Mouse (Mus musculus): ENCODE results near the gene H2-DMb1. TPM values are rescaled to one million over a fixed set of nuclear protein-coding genes. Genes with fewer than 3 reads are reported as not detected.

The H2-DMb1 gene
- polyA plus RNA-seq, 1 experiment from 2014 or later: 4.0 TPM

GRCm38 (mm10) chr17:34207456-34207855 lies 54.6 kb downstream of the H2-DMb1 start:
- H3K9ac ChIP-seq (ENCODE audit: low read length): no peak overlapping the region
- peaks cover 11% of the 10 kb centered on the region; the same call in 1 of the 2 replicates for H3K4me1 ChIP-seq (ENCODE audit: control insufficient read depth, insufficient read depth, low read length)
- 44% methylated on average over 3 of the region's 3 CpGs for WGBS
- peaks cover 6% of the 10 kb centered on the region for H3K9me3 ChIP-seq (replicated peaks; ENCODE audit: control insufficient read depth, low read length)
- H3K27ac ChIP-seq (ENCODE audit: low read length): no peak overlapping the region
- no peak overlapping the region for H3K4me3 ChIP-seq (ENCODE audit: low read length)
- ATAC-seq (replicated peaks; ENCODE audit: extremely low read depth, insufficient read depth, low FRiP score): no peak
- peaks cover 16% of the 10 kb centered on the region for H3K27me3 ChIP-seq (ENCODE audit: control insufficient read depth, insufficient read depth, low read length)
- 0 out of 2 replicates have a peak, but pooled peaks cover 4% of the 10 kb centered on the region for H3K36me3 ChIP-seq (ENCODE audit: control insufficient read depth, insufficient read depth)
- no peak overlapping the region for H3K4me2 ChIP-seq (ENCODE audit: low read depth, low read length)

DNA sequence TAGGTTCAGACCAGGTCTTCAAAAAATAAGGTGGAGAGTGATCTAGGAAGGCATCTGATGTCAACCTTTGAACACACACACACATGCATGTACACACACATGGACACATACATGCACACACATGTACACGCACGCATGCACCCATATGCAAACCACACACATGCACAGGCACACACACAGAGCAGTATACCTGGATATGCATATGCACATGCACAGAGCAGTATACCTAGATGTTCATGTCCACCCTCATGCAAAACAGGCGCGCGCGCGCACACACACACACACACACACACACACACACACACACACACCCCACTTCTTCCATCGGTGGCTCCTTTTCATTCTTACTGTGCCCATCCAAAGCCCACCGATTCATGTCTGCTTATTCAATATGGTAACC lies 55.0 kb downstream of the H2-DMb1 start:
- Histone ChIP-seq H3K9ac (ENCODE audit: low read length) (no peak overlapping the region), H3K4me1 (ENCODE audit: control insufficient read depth, insufficient read depth, low read length) (peaks cover 11% of the 10 kb centered on the region; the same call in 1 of the 2 replicates), H3K36me3 (ENCODE audit: control insufficient read depth, insufficient read depth) (0 out of 2 replicates have a peak, but pooled peaks cover 4% of the 10 kb centered on the region), H3K4me3 (ENCODE audit: low read length) (no peak overlapping the region), H3K27me3 (ENCODE audit: control insufficient read depth, insufficient read depth, low read length) (peaks cover 19% of the 10 kb centered on the region), H3K9me3 (replicated peaks; ENCODE audit: control insufficient read depth, low read length) (peaks cover 6% of the 10 kb centered on the region), H3K27ac (ENCODE audit: low read length) (no peak overlapping the region), H3K4me2 (ENCODE audit: low read depth, low read length) (no peak overlapping the region)
- ATAC-seq (replicated peaks; ENCODE audit: extremely low read depth, insufficient read depth, low FRiP score): no peak
- 98% methylated on average over 9 of the region's 9 CpGs for WGBS

GRCm38 (mm10) chr17:34208421-34208820 lies 55.5 kb downstream of the H2-DMb1 start:
- WGBS: 19% methylated on average over 10 of the region's 10 CpGs

DNA sequence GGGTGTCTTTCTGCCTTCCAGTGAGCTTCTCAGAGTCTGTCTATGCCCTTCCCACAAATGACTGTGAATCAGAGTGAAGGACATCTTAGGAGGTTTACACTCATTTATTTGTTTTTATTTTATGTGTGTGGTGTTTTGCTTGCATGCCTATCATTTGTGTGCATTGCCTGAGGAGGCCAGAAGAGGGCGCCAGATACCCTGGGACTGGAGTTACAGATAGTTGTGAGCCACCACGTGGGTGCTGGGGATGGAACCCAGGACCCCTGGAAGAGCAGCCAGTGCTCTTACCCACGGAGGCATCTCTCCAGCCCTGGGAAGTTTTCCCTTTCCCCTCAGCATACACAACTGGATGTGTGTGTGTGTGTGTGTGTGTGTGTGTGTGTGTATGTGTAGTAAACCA lies 56.8 kb downstream of the H2-DMb1 start:
- Histone ChIP-seq H3K36me3 (ENCODE audit: control insufficient read depth, insufficient read depth) (0 out of 2 replicates have a peak, but pooled peaks cover 4% of the 10 kb centered on the region), H3K27ac (ENCODE audit: low read length) (peak overlapping the region; percentile 27; the same call in 1 of the 2 replicates), H3K9me3 (replicated peaks; ENCODE audit: control insufficient read depth, low read length) (peaks cover 6% of the 10 kb centered on the region), H3K4me1 (ENCODE audit: control insufficient read depth, insufficient read depth, low read length) (peaks cover 7% of the 10 kb centered on the region; the same call in 1 of the 2 replicates), H3K4me3 (ENCODE audit: low read length) (no peak overlapping the region), H3K9ac (ENCODE audit: low read length) (no peak overlapping the region), H3K4me2 (ENCODE audit: low read depth, low read length) (no peak overlapping the region), H3K27me3 (ENCODE audit: control insufficient read depth, insufficient read depth, low read length) (peaks cover 32% of the 10 kb centered on the region)
- 47% methylated on average over 3 of the region's 3 CpGs for WGBS
- ATAC-seq (replicated peaks; ENCODE audit: extremely low read depth, insufficient read depth, low FRiP score): no peak

More at GRCm38 (mm10) chr17:34208421-34208820, 55.5 kb downstream of the H2-DMb1 start:
- Histone ChIP-seq H3K4me1 (ENCODE audit: control insufficient read depth, insufficient read depth, low read length) (peaks cover 11% of the 10 kb centered on the region; the same call in 1 of the 2 replicates), H3K36me3 (ENCODE audit: control insufficient read depth, insufficient read depth) (0 out of 2 replicates have a peak, but pooled peaks cover 4% of the 10 kb centered on the region), H3K4me2 (ENCODE audit: low read depth, low read length) (no peak overlapping the region), H3K27me3 (ENCODE audit: control insufficient read depth, insufficient read depth, low read length) (peaks cover 23% of the 10 kb centered on the region), H3K9me3 (replicated peaks; ENCODE audit: control insufficient read depth, low read length) (peaks cover 6% of the 10 kb centered on the region), H3K4me3 (ENCODE audit: low read length) (no peak overlapping the region; the same call in 1 of the 2 replicates), H3K27ac (ENCODE audit: low read length) (no peak overlapping the region), H3K9ac (ENCODE audit: low read length) (no peak overlapping the region)
- no peak for ATAC-seq (replicated peaks; ENCODE audit: extremely low read depth, insufficient read depth, low FRiP score)

Other genes starting within 250 kb of the H2-DMb1 start
- 0.30 TPM in 1 of 2 replicates, not detected in the other for gene Platr17, start 247.9 kb upstream of the H2-DMb1 start, polyA plus RNA-seq (2015; fragmentation: Nextera tagmentation; extraction: Ambion mirVana)
- 34.8 and 39.4 TPM in 2 replicates for gene Daxx, start 243.7 kb upstream of the H2-DMb1 start, polyA plus RNA-seq (2015; fragmentation: Nextera tagmentation; extraction: Ambion mirVana)
- 56.1 and 64.3 TPM in 2 replicates for gene Tapbp, start 237.2 kb upstream of the H2-DMb1 start, polyA plus RNA-seq (2015; fragmentation: Nextera tagmentation; extraction: Ambion mirVana)
- 12.8 and 14.0 TPM in 2 replicates for gene Zbtb22, start 237.2 kb upstream of the H2-DMb1 start, polyA plus RNA-seq (2015; fragmentation: Nextera tagmentation; extraction: Ambion mirVana)
- 40.8 and 42.9 TPM in 2 replicates for gene Rgl2, start 223.5 kb upstream of the H2-DMb1 start, polyA plus RNA-seq (2015; fragmentation: Nextera tagmentation; extraction: Ambion mirVana)
- 125 and 133 TPM in 2 replicates for gene Pfdn6, start 212.7 kb upstream of the H2-DMb1 start, polyA plus RNA-seq (2015; fragmentation: Nextera tagmentation; extraction: Ambion mirVana)
- gene Wdr46, start 212.4 kb upstream of the H2-DMb1 start, polyA plus RNA-seq (2015; fragmentation: Nextera tagmentation; extraction: Ambion mirVana): 19.3 and 20.5 TPM in 2 replicates
- gene B3galt4, start 201.6 kb upstream of the H2-DMb1 start, polyA plus RNA-seq (2015; fragmentation: Nextera tagmentation; extraction: Ambion mirVana): 5.7 and 5.8 TPM in 2 replicates
- gene Vps52, start 197.3 kb upstream of the H2-DMb1 start, polyA plus RNA-seq (2015; fragmentation: Nextera tagmentation; extraction: Ambion mirVana): 39.7 and 42.5 TPM in 2 replicates
- 873 and 901 TPM in 2 replicates for gene Rps18, start 197.1 kb upstream of the H2-DMb1 start, polyA plus RNA-seq (2015; fragmentation: Nextera tagmentation; extraction: Ambion mirVana)
- 66.0 and 100 TPM in 2 replicates for gene H2-K1, start 152.7 kb upstream of the H2-DMb1 start, polyA plus RNA-seq (2015; fragmentation: Nextera tagmentation; extraction: Ambion mirVana)
- gene Ring1, start 128.4 kb upstream of the H2-DMb1 start, polyA plus RNA-seq (2015; fragmentation: Nextera tagmentation; extraction: Ambion mirVana): 13.0 and 13.7 TPM in 2 replicates
- gene H2-Ke6, start 125.0 kb upstream of the H2-DMb1 start, polyA plus RNA-seq (2015; fragmentation: Nextera tagmentation; extraction: Ambion mirVana): 53.0 and 59.1 TPM in 2 replicates
- gene Slc39a7, start 121.4 kb upstream of the H2-DMb1 start, polyA plus RNA-seq (2015; fragmentation: Nextera tagmentation; extraction: Ambion mirVana): 108 and 119 TPM in 2 replicates
- 33.7 and 34.5 TPM in 2 replicates for gene Rxrb, start 121.3 kb upstream of the H2-DMb1 start, polyA plus RNA-seq (2015; fragmentation: Nextera tagmentation; extraction: Ambion mirVana)
- gene Col11a2, start 113.6 kb upstream of the H2-DMb1 start, polyA plus RNA-seq (2015; fragmentation: Nextera tagmentation; extraction: Ambion mirVana): 1.1 and 1.2 TPM in 2 replicates
- 0.97 and 3.1 TPM in 2 replicates for gene H2-Oa, start 60.7 kb upstream of the H2-DMb1 start, polyA plus RNA-seq (2015; fragmentation: Nextera tagmentation; extraction: Ambion mirVana)
- 10.9 and 13.8 TPM in 2 replicates for gene H2-DMa, start 33.5 kb upstream of the H2-DMb1 start, polyA plus RNA-seq (2015; fragmentation: Nextera tagmentation; extraction: Ambion mirVana)
- 69.4 and 71.9 TPM in 2 replicates for gene Brd2, start 30.4 kb upstream of the H2-DMb1 start, polyA plus RNA-seq (2015; fragmentation: Nextera tagmentation; extraction: Ambion mirVana)
- gene H2-DMb2, start 9.8 kb upstream of the H2-DMb1 start, polyA plus RNA-seq (2015; fragmentation: Nextera tagmentation; extraction: Ambion mirVana): 2.5 and 6.1 TPM in 2 replicates
- gene Tap1, start 34.5 kb downstream of the H2-DMb1 start, polyA plus RNA-seq (2015; fragmentation: Nextera tagmentation; extraction: Ambion mirVana): 5.7 and 11.1 TPM in 2 replicates
- gene Psmb9, start 34.7 kb downstream of the H2-DMb1 start, polyA plus RNA-seq (2015; fragmentation: Nextera tagmentation; extraction: Ambion mirVana): 15.0 and 32.2 TPM in 2 replicates
- 31.8 and 87.6 TPM in 2 replicates for gene Psmb8, start 44.6 kb downstream of the H2-DMb1 start, polyA plus RNA-seq (2015; fragmentation: Nextera tagmentation; extraction: Ambion mirVana)
- gene Tap2, start 50.5 kb downstream of the H2-DMb1 start, polyA plus RNA-seq (2015; fragmentation: Nextera tagmentation; extraction: Ambion mirVana): 10.9 and 21.4 TPM in 2 replicates
- gene H2-Ob, start 85.8 kb downstream of the H2-DMb1 start, polyA plus RNA-seq (2015; fragmentation: Nextera tagmentation; extraction: Ambion mirVana): 0.17 and 0.24 TPM in 2 replicates
- 79.1 and 172 TPM in 2 replicates for gene H2-Ab1, start 104.6 kb downstream of the H2-DMb1 start, polyA plus RNA-seq (2015; fragmentation: Nextera tagmentation; extraction: Ambion mirVana)
- 35.2 and 72.7 TPM in 2 replicates for gene H2-Aa, start 134.8 kb downstream of the H2-DMb1 start, polyA plus RNA-seq (2015; fragmentation: Nextera tagmentation; extraction: Ambion mirVana)
- gene H2-Eb1, start 152.8 kb downstream of the H2-DMb1 start, polyA plus RNA-seq (2015; fragmentation: Nextera tagmentation; extraction: Ambion mirVana): 20.8 and 54.0 TPM in 2 replicates
- gene H2-Eb2, start 172.6 kb downstream of the H2-DMb1 start, polyA plus RNA-seq (2015; fragmentation: Nextera tagmentation; extraction: Ambion mirVana): 0.11 and 0.42 TPM in 2 replicates
- gene Btnl2, start 201.8 kb downstream of the H2-DMb1 start, polyA plus RNA-seq (2015; fragmentation: Nextera tagmentation; extraction: Ambion mirVana): 0.09 TPM in 1 of 2 replicates, not detected in the other
- gene Btnl1, start 224.1 kb downstream of the H2-DMb1 start, polyA plus RNA-seq (2015; fragmentation: Nextera tagmentation; extraction: Ambion mirVana): 0.18 TPM in 1 of 2 replicates, not detected in the other
- not detected in 2 replicates for gene BC051142, start 245.7 kb downstream of the H2-DMb1 start, polyA plus RNA-seq (2015; fragmentation: Nextera tagmentation; extraction: Ambion mirVana)

All from heart, embryonic 16.5 days (tissue).